Mouse (Mus musculus) embryo, embryonic 11 days (tissue): ENCODE data around the gene Rhox3f.
"Not testable (repeated sequence)": the region's sequence is repeated elsewhere in the genome, so short reads cannot be mapped to it uniquely, and the experiment has no call there.

Experiments used
- DNase-seq: peaks from one replicate; pipeline ENCODE4 v3.0.0-alpha.2; 2015

Gene Rhox3f

GRCm38 (mm10) chrX:37580692-37581091 lies at the start of gene Rhox3f:
Gene Rhox3f, plus strand, starts transcription at chrX:37580992.
- not testable (repeated sequence) for DNase-seq

- not testable (repeated sequence) for DNase-seq
These were observed 39.1 kb upstream of the Rhox3f start, which contains the start of gene Rhox3e for GRCm38 (mm10) chrX:37541719-37542118. Gene Rhox3e, plus strand, starts transcription at chrX:37542019.

- DNase-seq, result not testable (repeated sequence)
These were observed 23.7 kb upstream of the Rhox3f start, which contains the start of gene Rhox4e for GRCm38 (mm10) chrX:37557112-37557511. Gene Rhox4e, plus strand, starts transcription at chrX:37557412.

GRCm38 (mm10) chrX:37571105-37571504 lies 9.7 kb upstream of the Rhox3f start, which contains the start of gene Rhox2f:
Gene Rhox2f, plus strand, starts transcription at chrX:37571405.
- not testable (repeated sequence) for DNase-seq

- DNase-seq, result peak; percentile 0
These were observed 8.2 kb upstream of the Rhox3f start for GRCm38 (mm10) chrX:37572638-37573037.

- not testable (repeated sequence) for DNase-seq
These were observed 26.8 kb downstream of the Rhox3f start, which contains the start of gene Rhox4f for GRCm38 (mm10) chrX:37607604-37608003. Gene Rhox4f, minus strand, starts transcription at chrX:37607704.

GRCm38 (mm10) chrX:37628512-37628911 lies 47.7 kb downstream of the Rhox3f start, which contains the start of gene Rhox3g:
Gene Rhox3g, minus strand, starts transcription at chrX:37628612.
- not testable (repeated sequence) for DNase-seq
